Mouse (Mus musculus) stomach, embryonic 15.5 days (tissue): ENCODE data around the gene Adora3. TPM values are rescaled to one million over a fixed set of nuclear protein-coding genes. Genes with fewer than 3 reads are reported as not detected.

Experiments
- polyA plus RNA-seq: library from polyadenylated mRNA; unstranded; fragments of >200 nt; fragmentation: Nextera tagmentation; extraction: Ambion mirVana; gene quantifications from 2 replicates; pipeline ENCODE4 v1.2.1, GENCODE M21; 2015

Adora3 gene
- polyA plus RNA-seq, 1 experiment from 2014 or later, result 0.82 TPM

Other genes starting within 250 kb of the Adora3 start
- 35.1 and 38.4 TPM in 2 replicates for gene Ddx20, start 183.3 kb upstream of the Adora3 start, polyA plus RNA-seq
- 2.9 and 3.0 TPM in 2 replicates for gene Inka2, start 166.3 kb upstream of the Adora3 start, polyA plus RNA-seq
- gene Rap1a, start 69.5 kb upstream of the Adora3 start, polyA plus RNA-seq, result 141 and 146 TPM in 2 replicates
- gene Tmigd3, start within 50 bp of the Adora3 start, polyA plus RNA-seq, result 0.45 and 0.46 TPM in 2 replicates
- 1.4 and 2.1 TPM in 2 replicates for gene I830077J02Rik, start 61.8 kb downstream of the Adora3 start, polyA plus RNA-seq
- gene Wdr77, start 88.5 kb downstream of the Adora3 start, polyA plus RNA-seq, result 118 and 125 TPM in 2 replicates
- gene Atp5f1, start 89.2 kb downstream of the Adora3 start, polyA plus RNA-seq, result 479 and 520 TPM in 2 replicates
- 0.86 and 1.2 TPM in 2 replicates for gene Ovgp1, start 102.9 kb downstream of the Adora3 start, polyA plus RNA-seq
- 0.19 TPM in 1 of 2 replicates, not detected in the other for gene Pifo, start 143.8 kb downstream of the Adora3 start, polyA plus RNA-seq
- 0.21 TPM in 1 of 2 replicates, not detected in the other for gene Chil5, start 162.0 kb downstream of the Adora3 start, polyA plus RNA-seq
- 0.10 and 0.24 TPM in 2 replicates for gene Chia1, start 242.4 kb downstream of the Adora3 start, polyA plus RNA-seq